Mouse (Mus musculus) limb, embryonic 14.5 days (tissue): ENCODE measurements around the gene Ifngr1. TPM values are rescaled to one million over a fixed set of nuclear protein-coding genes. Genes with fewer than 3 reads are reported as not detected.
A peak's percentile ranks its signal among the peaks of the same experiment; 100 is the strongest.
"Not testable (repeated sequence)": the region's sequence is repeated elsewhere in the genome, so short reads cannot be mapped to it uniquely, and the experiment has no call there.

Experiments
- ATAC-seq: fragments of 200-750 bp; cut with Nextera tagmentation; 2 replicates; pipeline ENCODE4 v1.8.0; 2017; ENCODE audit warnings: low read depth, moderate number of reproducible peaks, moderate TSS enrichment; ENCODE audit not compliant: low FRiP score
- DNase-seq: peaks from one replicate; pipeline ENCODE4 v3.0.0-alpha.2; 2015; ENCODE audit warnings: low spot score
- H3K27ac ChIP-seq: fragments of 300-500 bp; sonication (generic); replicated peaks from 2 replicates; pipeline ENCODE4 v1.5.1; 2014; ENCODE audit warnings: low read depth, mild to moderate bottlenecking, low read length, moderate library complexity, mixed read lengths
- H3K27me3 ChIP-seq: fragments of 300-500 bp; sonication (generic); 2 replicates; pipeline ENCODE4 v1.6.1; 2014; ENCODE audit warnings: low read length, mixed read lengths; ENCODE audit not compliant: control insufficient read depth, insufficient read depth
- H3K36me3 ChIP-seq: fragments of 300-500 bp; sonication (generic); 2 replicates; pipeline ENCODE4 v1.6.1; 2014; ENCODE audit warnings: mild to moderate bottlenecking, low read length, moderate library complexity, mixed read lengths; ENCODE audit not compliant: control insufficient read depth, insufficient read depth
- H3K4me1 ChIP-seq: fragments of 300-500 bp; sonication (generic); 2 replicates; pipeline ENCODE4 v1.6.1; 2014; ENCODE audit warnings: antibody characterized with exemption, low read length, mixed read lengths; ENCODE audit not compliant: control insufficient read depth, insufficient read depth
- H3K4me2 ChIP-seq: fragments of 300-500 bp; sonication (generic); replicated peaks from 2 replicates; pipeline ENCODE4 v1.6.1; 2014; ENCODE audit warnings: low read depth, mild to moderate bottlenecking, low read length, moderate library complexity; ENCODE audit not compliant: severe bottlenecking
- H3K4me3 ChIP-seq: fragments of 300-500 bp; sonication (generic); replicated peaks from 2 replicates; pipeline ENCODE4 v1.5.1; 2014; ENCODE audit warnings: low read length
- H3K9ac ChIP-seq: fragments of 300-500 bp; sonication (generic); 2 replicates; pipeline ENCODE4 v1.6.1; 2014; ENCODE audit warnings: mild to moderate bottlenecking, low read depth, low read length, moderate library complexity; ENCODE audit not compliant: severe bottlenecking
- H3K9me3 ChIP-seq: fragments of 300-500 bp; sonication (generic); 2 replicates; pipeline ENCODE4 v1.6.1; 2016; ENCODE audit warnings: low read length; ENCODE audit not compliant: control insufficient read depth
- POLR2A ChIP-seq: fragments of 200-500 bp; IDR thresholded peaks from 2 replicates; pipeline ENCODE4 v1.8.0; 2012; ENCODE audit warnings: inconsistent platforms, mild to moderate bottlenecking, moderate library complexity, borderline replicate concordance; ENCODE audit not compliant: insufficient read depth, insufficient read length; ENCODE audit errors: extremely low read depth
- WGBS: fragments of 180-500 bp; shearing (Covaris S2); extraction: QIAGEN DNeasy Blood & Tissue Kit; methylation state at CpG from one replicate; pipeline ENCODE4 v1.1.7; 2014; 5-methylcytosine and 5-hydroxymethylcytosine counted together
- polyA plus RNA-seq, 2 experiments: library from polyadenylated mRNA; depleted of rRNA in 1 of 2; stranded (reverse) in 1 of 2; unstranded in 1 of 2; fragments of >200 nt; fragmentation: Nextera tagmentation in 1 of 2; extraction: Ambion mirVana in 1 of 2; gene quantifications; 2 replicates each; pipeline versions ENCODE4 v1.2.1 to v1.2.3; 2012 to 2014

Gene Ifngr1
- polyA plus RNA-seq, 2 experiments = 28.2 to 52.2 TPM

- Histone ChIP-seq H3K9me3 (no peaks in the 10 kb centered on the region), H3K4me2 (no peak overlapping the region), H3K27me3 (no peaks in the 10 kb centered on the region), H3K4me3 (no peak overlapping the region), H3K4me1 (no peaks in the 10 kb centered on the region), H3K9ac (no peak overlapping the region), H3K27ac (no peak overlapping the region), H3K36me3 (peaks cover 57% of the 10 kb centered on the region)
- DNase-seq (no peak), ATAC-seq (no peak)
- 76% methylated on average over 3 of the region's 3 CpGs for WGBS
- TF ChIP-seq POLR2A = no peak
These were observed 8.3 kb downstream of the Ifngr1 start for GRCm38 (mm10) chr10:19600093-19600420.

GRCm38 (mm10) chr10:19601502-19601901 lies 9.8 kb downstream of the Ifngr1 start:
- not testable (repeated sequence) for H3K9ac ChIP-seq, H3K27ac ChIP-seq, H3K4me2 ChIP-seq, H3K4me1 ChIP-seq, ATAC-seq, DNase-seq, H3K27me3 ChIP-seq, H3K9me3 ChIP-seq, H3K4me3 ChIP-seq
- 33% methylated on average over 1 of the region's 1 CpGs for WGBS
- H3K36me3 ChIP-seq = peaks cover 72% of the 10 kb centered on the region

GRCm38 (mm10) chr10:19603231-19603630 lies 11.5 kb downstream of the Ifngr1 start:
- Histone ChIP-seq H3K9ac (no peak overlapping the region), H3K27ac (no peak overlapping the region), H3K4me2 (no peak overlapping the region), H3K27me3 (no peaks in the 10 kb centered on the region), H3K4me3 (no peak overlapping the region), H3K36me3 (peaks cover 81% of the 10 kb centered on the region), H3K9me3 (no peaks in the 10 kb centered on the region), H3K4me1 (no peaks in the 10 kb centered on the region)
- no peak for ATAC-seq
- 89% methylated on average over 6 of the region's 6 CpGs for WGBS
- DNase-seq = no peak
- no peak for TF ChIP-seq POLR2A

- no peaks in the 10 kb centered on the region for H3K9me3 ChIP-seq
- WGBS = 84% methylated on average over 14 of the region's 14 CpGs
- no peak overlapping the region for H3K9ac ChIP-seq
- no peaks in the 10 kb centered on the region for H3K27me3 ChIP-seq
- H3K27ac ChIP-seq = no peak overlapping the region
- H3K36me3 ChIP-seq = peaks cover 53% of the 10 kb centered on the region
- TF ChIP-seq POLR2A = no peak
- no peak for ATAC-seq
- DNase-seq = no peak
- peaks cover 12% of the 10 kb centered on the region for H3K4me1 ChIP-seq
- no peak overlapping the region for H3K4me2 ChIP-seq
- no peak overlapping the region for H3K4me3 ChIP-seq
These were observed 17.4 kb downstream of the Ifngr1 start for GRCm38 (mm10) chr10:19609125-19609524.

- Histone ChIP-seq H3K4me3 (no peak overlapping the region), H3K9ac (no peak overlapping the region), H3K36me3 (peaks cover 28% of the 10 kb centered on the region), H3K9me3 (no peaks in the 10 kb centered on the region), H3K4me2 (no peak overlapping the region), H3K27ac (no peak overlapping the region), H3K4me1 (peaks cover 12% of the 10 kb centered on the region), H3K27me3 (no peaks in the 10 kb centered on the region)
- ATAC-seq (no peak), DNase-seq (no peak)
- whole genome bisulfite sequencing = 50% methylated on average over 2 of the region's 2 CpGs
- no peak for TF ChIP-seq POLR2A
These were observed 19.9 kb downstream of the Ifngr1 start for GRCm38 (mm10) chr10:19611616-19612015.

GRCm38 (mm10) chr10:19613111-19613753 lies 21.5 kb downstream of the Ifngr1 start:
- H3K9ac ChIP-seq = no peak overlapping the region
- H3K4me3 ChIP-seq = no peak overlapping the region
- ATAC-seq = peak; percentile 63
- no peaks in the 10 kb centered on the region for H3K9me3 ChIP-seq
- peak; percentile 32 for DNase-seq
- peaks cover 12% of the 10 kb centered on the region for H3K4me1 ChIP-seq
- H3K36me3 ChIP-seq = peaks cover 13% of the 10 kb centered on the region
- peak overlapping the region; percentile 67 for H3K27ac ChIP-seq
- H3K27me3 ChIP-seq = no peaks in the 10 kb centered on the region
- TF ChIP-seq POLR2A = no peak
- H3K4me2 ChIP-seq = no peak overlapping the region
- 34% methylated on average over 7 of the region's 7 CpGs for WGBS
